Mouse (Mus musculus): ENCODE data around the gene Col13a1. TPM values are rescaled to one million over a fixed set of nuclear protein-coding genes. Genes with fewer than 3 reads are reported as not detected.

Gene Col13a1
- polyA plus RNA-seq, 1 experiment from 2014 or later: 4.2 TPM

- H3K4me2 ChIP-seq (ENCODE audit: low read depth, low read length): peak overlapping the region; percentile 85
- H3K4me3 ChIP-seq (ENCODE audit: low read length): peak overlapping the region; percentile 66
- peak overlapping the region; percentile 69 for H3K9ac ChIP-seq (ENCODE audit: low read length)
- 4% methylated on average over 18 of the region's 18 CpGs for WGBS
- H3K27me3 ChIP-seq (ENCODE audit: control insufficient read depth, insufficient read depth, low read length): peaks cover 24% of the 10 kb centered on the region
- ATAC-seq (replicated peaks; ENCODE audit: extremely low read depth, insufficient read depth, low FRiP score): no peak
- H3K9me3 ChIP-seq (replicated peaks; ENCODE audit: control insufficient read depth, low read length): peaks cover 3% of the 10 kb centered on the region; the same call in 1 of the 2 replicates
- peaks cover 12% of the 10 kb centered on the region for H3K4me1 ChIP-seq (ENCODE audit: control insufficient read depth, insufficient read depth, low read length)
- H3K36me3 ChIP-seq (ENCODE audit: control insufficient read depth, insufficient read depth): no peaks in the 10 kb centered on the region
- no peak overlapping the region for H3K27ac ChIP-seq (ENCODE audit: low read length)
These were observed 1.4 kb downstream of the Col13a1 start for GRCm38 (mm10) chr10:61977392-61978096.

DNA sequence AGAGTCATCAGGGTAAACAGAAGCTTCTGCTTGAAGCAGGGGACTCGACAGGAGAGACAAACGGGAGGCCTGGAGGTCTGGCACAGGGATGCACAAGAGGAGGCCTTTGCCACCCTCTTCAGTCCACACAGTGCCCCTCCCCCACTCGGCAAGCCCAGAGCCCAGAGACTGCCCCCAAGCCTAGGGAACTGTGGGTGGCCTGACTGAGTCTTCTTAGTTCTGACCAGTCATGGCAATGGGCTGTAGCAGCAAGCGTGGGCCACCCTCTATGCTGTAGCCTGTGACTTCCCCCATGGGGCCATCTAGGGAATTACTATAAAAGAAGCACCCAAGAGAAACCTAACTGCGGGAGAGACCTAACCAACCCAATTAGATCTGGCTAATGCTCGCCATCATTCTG is 1.9 kb downstream of the Col13a1 start:
- no peak overlapping the region for H3K9ac ChIP-seq (ENCODE audit: low read length)
- H3K4me1 ChIP-seq (ENCODE audit: control insufficient read depth, insufficient read depth, low read length): peaks cover 12% of the 10 kb centered on the region
- WGBS: 21% methylated on average over 6 of the region's 6 CpGs

GRCm38 (mm10) chr10:61974581-61974980 is 4.3 kb downstream of the Col13a1 start:
- Histone ChIP-seq H3K27me3 (ENCODE audit: control insufficient read depth, insufficient read depth, low read length) (peaks cover 16% of the 10 kb centered on the region), H3K9me3 (replicated peaks; ENCODE audit: control insufficient read depth, low read length) (peaks cover 3% of the 10 kb centered on the region; the same call in 1 of the 2 replicates), H3K9ac (ENCODE audit: low read length) (no peak overlapping the region), H3K4me3 (ENCODE audit: low read length) (no peak overlapping the region), H3K36me3 (ENCODE audit: control insufficient read depth, insufficient read depth) (no peaks in the 10 kb centered on the region), H3K4me1 (ENCODE audit: control insufficient read depth, insufficient read depth, low read length) (peaks cover 14% of the 10 kb centered on the region), H3K27ac (ENCODE audit: low read length) (no peak overlapping the region), H3K4me2 (ENCODE audit: low read depth, low read length) (no peak overlapping the region)
- no peak for ATAC-seq (replicated peaks; ENCODE audit: extremely low read depth, insufficient read depth, low FRiP score)
- 72% methylated on average over 2 of the region's 2 CpGs for WGBS

More for the DNA sequence above, 1.9 kb downstream of the Col13a1 start:
- Histone ChIP-seq H3K27me3 (ENCODE audit: control insufficient read depth, insufficient read depth, low read length) (peaks cover 24% of the 10 kb centered on the region), H3K27ac (ENCODE audit: low read length) (no peak overlapping the region), H3K4me2 (ENCODE audit: low read depth, low read length) (peak overlapping the region; percentile 85), H3K9me3 (replicated peaks; ENCODE audit: control insufficient read depth, low read length) (peaks cover 3% of the 10 kb centered on the region; the same call in 1 of the 2 replicates), H3K36me3 (ENCODE audit: control insufficient read depth, insufficient read depth) (no peaks in the 10 kb centered on the region), H3K4me3 (ENCODE audit: low read length) (peak overlapping the region; percentile 66)
- peak; percentile 24; the same call in 1 of the 2 replicates for ATAC-seq (replicated peaks; ENCODE audit: extremely low read depth, insufficient read depth, low FRiP score)

DNA sequence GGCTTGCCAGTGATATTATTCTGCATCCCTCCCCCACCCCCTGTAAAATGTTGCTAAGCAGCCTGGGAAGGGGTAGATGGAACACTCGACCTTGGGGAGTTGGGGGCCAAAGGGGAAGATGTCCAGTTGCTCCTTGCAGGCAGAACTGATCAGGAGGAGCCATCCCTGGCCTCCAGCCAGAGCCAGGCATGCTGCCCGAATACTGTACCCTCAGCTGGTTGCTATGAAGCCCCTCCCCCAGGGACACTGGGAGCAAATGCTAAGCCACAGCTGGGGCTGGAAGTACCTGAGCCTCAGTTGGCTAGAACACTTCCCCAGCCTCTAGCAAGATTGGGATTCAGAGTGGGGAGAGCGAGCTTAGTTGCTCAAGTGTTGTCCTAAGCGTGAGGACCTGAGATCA is 6.9 kb downstream of the Col13a1 start:
- H3K36me3 ChIP-seq (ENCODE audit: control insufficient read depth, insufficient read depth): no peaks in the 10 kb centered on the region
- no peak for ATAC-seq (replicated peaks; ENCODE audit: extremely low read depth, insufficient read depth, low FRiP score)
- WGBS: 28% methylated on average over 4 of the region's 4 CpGs
- H3K4me2 ChIP-seq (ENCODE audit: low read depth, low read length): no peak overlapping the region
- no peak overlapping the region for H3K27ac ChIP-seq (ENCODE audit: low read length)
- peaks cover 4% of the 10 kb centered on the region; the same call in 1 of the 2 replicates for H3K27me3 ChIP-seq (ENCODE audit: control insufficient read depth, insufficient read depth, low read length)
- peaks cover 3% of the 10 kb centered on the region; the same call in 1 of the 2 replicates for H3K9me3 ChIP-seq (replicated peaks; ENCODE audit: control insufficient read depth, low read length)
- H3K9ac ChIP-seq (ENCODE audit: low read length): no peak overlapping the region
- peaks cover 5% of the 10 kb centered on the region; the same call in 1 of the 2 replicates for H3K4me1 ChIP-seq (ENCODE audit: control insufficient read depth, insufficient read depth, low read length)
- H3K4me3 ChIP-seq (ENCODE audit: low read length): no peak overlapping the region

- ATAC-seq (replicated peaks; ENCODE audit: extremely low read depth, insufficient read depth, low FRiP score): no peak; the same call in 1 of the 2 replicates
- H3K9me3 ChIP-seq (replicated peaks; ENCODE audit: control insufficient read depth, low read length): no peaks in the 10 kb centered on the region
- H3K4me2 ChIP-seq (ENCODE audit: low read depth, low read length): no peak overlapping the region
- 34% methylated on average over 7 of the region's 7 CpGs for WGBS
- H3K36me3 ChIP-seq (ENCODE audit: control insufficient read depth, insufficient read depth): no peaks in the 10 kb centered on the region
- H3K9ac ChIP-seq (ENCODE audit: low read length): no peak overlapping the region
- no peak overlapping the region for H3K4me3 ChIP-seq (ENCODE audit: low read length)
- H3K27ac ChIP-seq (ENCODE audit: low read length): no peak overlapping the region
- H3K4me1 ChIP-seq (ENCODE audit: control insufficient read depth, insufficient read depth, low read length): peaks cover 15% of the 10 kb centered on the region
- H3K27me3 ChIP-seq (ENCODE audit: control insufficient read depth, insufficient read depth, low read length): no peaks in the 10 kb centered on the region
These were observed 10.8 kb downstream of the Col13a1 start for GRCm38 (mm10) chr10:61968003-61968553.

DNA sequence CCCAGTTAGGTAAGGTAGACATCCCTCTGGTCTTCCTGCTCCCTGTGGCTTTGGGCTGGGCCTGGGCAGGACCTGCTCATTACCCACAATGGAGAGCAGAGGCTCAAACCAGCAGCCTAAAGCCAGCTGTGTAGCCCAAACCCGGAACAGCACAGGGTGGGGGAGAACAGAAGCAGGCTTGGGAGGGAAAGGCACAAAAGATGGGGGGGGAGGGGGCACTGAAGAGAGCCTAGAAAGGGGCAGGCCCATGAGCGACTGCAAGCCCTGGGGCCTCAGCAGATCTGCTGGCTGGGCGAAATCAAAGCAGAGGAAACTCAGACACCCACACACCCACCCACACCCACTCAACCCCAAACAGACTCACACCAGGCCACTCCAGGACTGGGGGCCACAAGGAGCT is 11.7 kb downstream of the Col13a1 start:
- no peaks in the 10 kb centered on the region for H3K27me3 ChIP-seq (ENCODE audit: control insufficient read depth, insufficient read depth, low read length)
- H3K9me3 ChIP-seq (replicated peaks; ENCODE audit: control insufficient read depth, low read length): no peaks in the 10 kb centered on the region
- no peak for ATAC-seq (replicated peaks; ENCODE audit: extremely low read depth, insufficient read depth, low FRiP score)
- no peak overlapping the region for H3K4me2 ChIP-seq (ENCODE audit: low read depth, low read length)
- no peak overlapping the region for H3K4me3 ChIP-seq (ENCODE audit: low read length)
- H3K4me1 ChIP-seq (ENCODE audit: control insufficient read depth, insufficient read depth, low read length): peaks cover 15% of the 10 kb centered on the region
- 65% methylated on average over 3 of the region's 3 CpGs for WGBS
- H3K9ac ChIP-seq (ENCODE audit: low read length): no peak overlapping the region
- H3K36me3 ChIP-seq (ENCODE audit: control insufficient read depth, insufficient read depth): no peaks in the 10 kb centered on the region
- H3K27ac ChIP-seq (ENCODE audit: low read length): no peak overlapping the region

DNA sequence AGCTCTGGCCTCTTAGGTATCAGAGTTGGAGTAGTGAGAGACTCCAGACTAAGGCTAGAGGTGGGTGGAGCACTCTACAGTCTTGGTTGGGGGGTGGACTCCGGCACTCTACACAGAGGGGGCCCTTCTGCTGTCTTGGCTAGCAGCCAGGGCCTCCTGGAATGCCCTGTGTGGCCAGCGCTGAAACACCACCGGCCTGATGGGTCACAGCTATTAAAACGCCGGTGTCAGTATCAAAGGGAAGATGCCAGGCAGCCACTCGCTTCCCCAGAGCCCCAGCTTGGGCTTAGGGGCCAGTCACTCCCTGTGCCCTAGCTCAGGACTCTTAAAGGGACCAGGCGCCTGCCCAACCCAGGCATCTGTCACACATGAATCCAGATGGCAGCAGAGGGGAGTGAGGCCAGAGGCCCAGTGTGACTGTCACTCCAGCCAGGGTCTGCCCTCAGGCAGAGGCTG is 13.5 kb downstream of the Col13a1 start:
- Histone ChIP-seq H3K4me1 (ENCODE audit: control insufficient read depth, insufficient read depth, low read length) (peaks cover 12% of the 10 kb centered on the region), H3K4me2 (ENCODE audit: low read depth, low read length) (peak overlapping the region; percentile 7; the same call in 1 of the 2 replicates), H3K4me3 (ENCODE audit: low read length) (no peak overlapping the region), H3K27ac (ENCODE audit: low read length) (peak overlapping the region; percentile 37; the same call in 1 of the 2 replicates), H3K27me3 (ENCODE audit: control insufficient read depth, insufficient read depth, low read length) (no peaks in the 10 kb centered on the region), H3K9ac (ENCODE audit: low read length) (no peak overlapping the region), H3K36me3 (ENCODE audit: control insufficient read depth, insufficient read depth) (no peaks in the 10 kb centered on the region), H3K9me3 (replicated peaks; ENCODE audit: control insufficient read depth, low read length) (no peaks in the 10 kb centered on the region)
- ATAC-seq (replicated peaks; ENCODE audit: extremely low read depth, insufficient read depth, low FRiP score): peak; percentile 78
- WGBS: 6% methylated on average over 7 of the region's 7 CpGs

GRCm38 (mm10) chr10:61956718-61957117 is 22.2 kb downstream of the Col13a1 start:
- Histone ChIP-seq H3K4me1 (ENCODE audit: control insufficient read depth, insufficient read depth, low read length) (peaks cover 8% of the 10 kb centered on the region; the same call in 1 of the 2 replicates), H3K4me2 (ENCODE audit: low read depth, low read length) (no peak overlapping the region), H3K9me3 (replicated peaks; ENCODE audit: control insufficient read depth, low read length) (no peaks in the 10 kb centered on the region; the same call in 1 of the 2 replicates), H3K27me3 (ENCODE audit: control insufficient read depth, insufficient read depth, low read length) (no peaks in the 10 kb centered on the region), H3K4me3 (ENCODE audit: low read length) (no peak overlapping the region), H3K36me3 (ENCODE audit: control insufficient read depth, insufficient read depth) (no peaks in the 10 kb centered on the region), H3K27ac (ENCODE audit: low read length) (no peak overlapping the region), H3K9ac (ENCODE audit: low read length) (no peak overlapping the region)
- WGBS: 42% methylated on average over 6 of the region's 6 CpGs
- ATAC-seq (replicated peaks; ENCODE audit: extremely low read depth, insufficient read depth, low FRiP score): peak; percentile 18; the same call in 1 of the 2 replicates

GRCm38 (mm10) chr10:61953916-61954315 is 25.0 kb downstream of the Col13a1 start:
- H3K4me1 ChIP-seq (ENCODE audit: control insufficient read depth, insufficient read depth, low read length): peaks cover 8% of the 10 kb centered on the region; the same call in 1 of the 2 replicates
- H3K9me3 ChIP-seq (replicated peaks; ENCODE audit: control insufficient read depth, low read length): no peaks in the 10 kb centered on the region; the same call in 1 of the 2 replicates
- ATAC-seq (replicated peaks; ENCODE audit: extremely low read depth, insufficient read depth, low FRiP score): no peak
- H3K27ac ChIP-seq (ENCODE audit: low read length): no peak overlapping the region
- H3K36me3 ChIP-seq (ENCODE audit: control insufficient read depth, insufficient read depth): no peaks in the 10 kb centered on the region
- H3K4me2 ChIP-seq (ENCODE audit: low read depth, low read length): no peak overlapping the region
- H3K27me3 ChIP-seq (ENCODE audit: control insufficient read depth, insufficient read depth, low read length): no peaks in the 10 kb centered on the region
- no peak overlapping the region for H3K9ac ChIP-seq (ENCODE audit: low read length)
- 86% methylated on average over 5 of the region's 5 CpGs for WGBS
- no peak overlapping the region for H3K4me3 ChIP-seq (ENCODE audit: low read length)

All from heart, embryonic 16.5 days (tissue).